In genomic region chr1:37687515-37687914, GRCm38 (mm10) we compare ENCODE assay signal across 9 mouse cellular contexts. TPM values are rescaled to one million over a fixed set of nuclear protein-coding genes. Genes with fewer than 3 reads are reported as not detected.
DNase-seq lines count a peak whose midpoint lies in the region; ATAC-seq and TF ChIP-seq lines count a peak whose summit lies in the region.
"Had no signal": no experiment of that assay in that cellular context is flagged by ENCODE, and none has a peak within 500 bp of the region (broad histone marks: within the 10 kb centered on the region; RNA-seq: fewer than 3 reads in every experiment).

No protein-coding gene starts in this region.

- no peaks in the 10 kb centered on the region for H3K36me3 ChIP-seq in intestine, embryonic 16.5 days (ENCODE audit: control insufficient read depth, insufficient read depth, low read length)
- H3K36me3 ChIP-seq in liver, postnatal 0 days (replicated peaks; ENCODE audit: insufficient read depth, low read length), result no peaks in the 10 kb centered on the region
- H3K36me3 ChIP-seq: liver, embryonic 13.5 days had no signal

- no peak overlapping the region for H3K4me2 ChIP-seq in intestine, embryonic 16.5 days (ENCODE audit: low read depth, low read length)
- H3K4me2 ChIP-seq in liver, postnatal 0 days (ENCODE audit: low read depth, low read length), result no peak overlapping the region
- H3K4me2 ChIP-seq: liver, embryonic 13.5 days had no signal

- H3K9ac ChIP-seq in intestine, embryonic 16.5 days (ENCODE audit: low read depth, low read length), result no peak overlapping the region
- no peak overlapping the region for H3K9ac ChIP-seq in liver, postnatal 0 days (replicated peaks)
- H3K9ac ChIP-seq: liver, embryonic 13.5 days had no signal

- whole genome bisulfite sequencing in intestine, embryonic 16.5 days, result 64% methylated on average over 5 of the region's 5 CpGs
- 78% methylated on average over 5 of the region's 5 CpGs for WGBS in liver, postnatal 0 days (ENCODE audit: insufficient replicate concordance)

- peak; percentile 22 to 25 for DNase-seq in heart, adult 18-20 months
- no peak for DNase-seq in heart, adult 11 months
- DNase-seq in ovary, adult 18-20 months (ENCODE audit: low spot score), result peak; percentile 32
- DNase-seq in ovary, postnatal 10 days (ENCODE audit: low spot score), result no peak
- DNase-seq in testis, postnatal 14 days (ENCODE audit: low spot score), result peak; percentile 62
- DNase-seq in layer of hippocampus, adult 11-12 months (ENCODE audit: low spot score), result no peak
- DNase-seq in liver, postnatal 0 days, result no peak
- DNase-seq: liver, embryonic 13.5 days had no signal

- TF ChIP-seq EP300 in liver, postnatal 0 days (IDR thresholded peaks at IDR 0.05; ENCODE audit: low read depth), result no peak

- no peak overlapping the region for H3K4me3 ChIP-seq in intestine, embryonic 16.5 days (ENCODE audit: low read length)
- H3K4me3 ChIP-seq in liver, postnatal 0 days (ENCODE audit: low read depth, low read length), result no peak overlapping the region
- H3K4me3 ChIP-seq: liver, embryonic 13.5 days had no signal

- no peak overlapping the region for H3K27ac ChIP-seq in intestine, embryonic 16.5 days (ENCODE audit: low read length)
- H3K27ac ChIP-seq in liver, postnatal 0 days (ENCODE audit: low read depth), result no peak overlapping the region
- H3K27ac ChIP-seq: liver, embryonic 13.5 days had no signal

- H3K9me3 ChIP-seq in intestine, embryonic 16.5 days (ENCODE audit: control insufficient read depth, low read length), result no peaks in the 10 kb centered on the region
- H3K9me3 ChIP-seq in liver, postnatal 0 days (ENCODE audit: low read length), result no peaks in the 10 kb centered on the region
- H3K9me3 ChIP-seq: liver, embryonic 13.5 days had no signal

- no peak for TF ChIP-seq CTCF in liver, postnatal 0 days (IDR thresholded peaks at IDR 0.05; ENCODE audit: low read depth)

- no peaks in the 10 kb centered on the region for H3K4me1 ChIP-seq in intestine, embryonic 16.5 days (ENCODE audit: control insufficient read depth, insufficient read depth, low read length)
- no peaks in the 10 kb centered on the region for H3K4me1 ChIP-seq in liver, postnatal 0 days (ENCODE audit: insufficient read depth)
- H3K4me1 ChIP-seq: liver, embryonic 13.5 days had no signal

- H3K27me3 ChIP-seq in intestine, embryonic 16.5 days (replicated peaks; ENCODE audit: control insufficient read depth, insufficient read depth, low read length), result no peaks in the 10 kb centered on the region
- no peaks in the 10 kb centered on the region for H3K27me3 ChIP-seq in liver, postnatal 0 days (ENCODE audit: insufficient read depth, low read length)
- H3K27me3 ChIP-seq: liver, embryonic 13.5 days had no signal

- ATAC-seq in intestine, embryonic 16.5 days, result peak; percentile 62
- ATAC-seq in liver, postnatal 0 days, result no peak

RNA-seq across cellular contexts. Expression of gene 2010300C02Rik, which starts 32.4 kb away (rescaled TPM):
- total RNA-seq in heart, adult 18-20 months (2021), result 1 to 10 TPM; 1.0 to 1.4 TPM
- 11.1 and 12.6 TPM in 2 replicates for polyA plus RNA-seq in intestine, embryonic 16.5 days (2015; fragmentation: Nextera tagmentation; extraction: Ambion mirVana)
- 0.20 and 0.22 TPM in 2 replicates for polyA plus RNA-seq in liver, postnatal 0 days (2015; fragmentation: Nextera tagmentation; extraction: Ambion mirVana)

Comparison
In these comparisons a context has a peak if more than half of its experiments do, and no peak if none do; other contexts are left out.
1. DNase-seq: peak in heart, adult 18-20 months (2 of 2), ovary, adult 18-20 months (single experiment) and testis, postnatal 14 days (single experiment); none in heart, adult 11 months (single experiment), ovary, postnatal 10 days (single experiment), layer of hippocampus, adult 11-12 months (single experiment) and liver, postnatal 0 days (single experiment).